Mouse (Mus musculus): ENCODE measurements around the gene Olfr857.
"Not testable (repeated sequence)": the region's sequence is repeated elsewhere in the genome, so short reads cannot be mapped to it uniquely, and the experiment has no call there.

Olfr857 gene

GRCm38 (mm10) chr9:19709133-19709532, at the start of gene Olfr857:
Gene Olfr857, plus strand, starts transcription at chr9:19709433.
- CTCF ChIA-PET: no interaction called here

DNA sequence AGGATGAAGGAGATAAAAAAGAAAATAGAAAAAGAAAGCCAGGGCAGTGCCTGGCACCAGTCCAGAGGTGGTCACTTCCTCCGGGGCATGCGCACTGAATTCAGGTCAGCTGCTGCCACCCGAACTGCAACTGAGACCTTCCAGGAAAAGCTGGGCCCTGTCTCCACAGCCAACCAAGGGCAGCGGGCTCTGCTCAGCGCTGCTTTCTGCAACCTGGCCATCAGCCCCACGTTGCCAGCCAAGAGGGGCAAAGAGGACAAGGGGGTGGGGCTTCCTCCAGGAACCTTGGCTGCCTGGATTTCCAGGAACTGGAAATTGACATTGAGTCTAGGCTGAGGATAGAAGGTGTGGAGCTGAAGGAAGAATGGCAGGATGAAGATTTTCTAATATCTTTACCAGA, 19.0 kb upstream of the Olfr857 start:
- CTCF ChIA-PET: no interaction called here

DNA sequence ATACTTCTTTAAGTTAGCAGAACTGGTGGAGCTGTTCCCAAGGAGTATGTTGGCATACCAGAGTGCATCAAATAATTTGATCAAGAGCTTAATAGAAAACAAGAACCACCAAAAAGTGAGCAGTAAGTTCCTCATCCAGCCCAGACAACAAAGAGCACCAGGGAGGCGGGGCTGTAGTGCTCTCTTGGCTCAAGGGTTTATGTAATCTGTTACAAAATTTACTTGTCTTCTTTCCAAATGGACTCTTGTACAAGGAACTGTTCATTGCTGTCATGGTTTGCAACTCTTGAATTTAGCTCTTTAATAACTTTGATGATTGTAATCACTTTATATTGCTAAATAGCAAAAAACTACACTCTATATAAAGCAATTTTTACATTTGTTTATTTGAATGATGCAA, 17.8 kb upstream of the Olfr857 start:
- CTCF ChIA-PET: no interaction called here

GRCm38 (mm10) chr9:19692430-19692829, 16.8 kb upstream of the Olfr857 start:
- CTCF ChIA-PET: no interaction called here

- CTCF ChIA-PET: not testable (repeated sequence)
These were observed 14.9 kb upstream of the Olfr857 start for GRCm38 (mm10) chr9:19694285-19694684.

DNA sequence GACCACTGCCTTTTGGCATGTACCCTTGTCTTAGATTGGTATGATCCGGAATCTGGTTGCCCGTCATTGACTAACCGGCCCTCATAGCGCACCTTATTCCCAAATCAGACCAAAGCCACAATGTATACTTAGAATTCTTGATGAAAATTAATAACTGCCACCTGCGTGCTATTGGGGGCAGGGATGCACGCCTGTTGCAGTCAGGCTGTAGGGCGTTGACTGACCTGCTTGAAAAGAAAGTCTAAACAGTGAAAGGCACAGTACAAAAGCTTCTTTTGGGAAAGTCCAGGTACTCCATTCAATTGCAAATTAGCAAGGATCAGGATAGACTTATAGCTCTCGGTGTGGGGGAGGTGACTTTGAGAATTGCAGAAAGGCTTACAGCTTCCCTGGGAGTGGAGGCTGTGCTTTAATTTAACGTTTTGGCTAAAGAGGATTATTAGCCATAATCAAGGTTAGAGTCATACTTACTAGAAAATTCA, 14.3 kb upstream of the Olfr857 start:
- CTCF ChIA-PET: not testable (repeated sequence)

- CTCF ChIA-PET: not testable (repeated sequence)
These were observed 4.7 kb upstream of the Olfr857 start for GRCm38 (mm10) chr9:19704546-19704945.

Data from spleen, embryonic (tissue).